Mouse (Mus musculus) CH12.LX (cell line): Measurements from ENCODE around the gene Gm21992.

Experiments used
- CTCF ChIP-seq, 2 experiments: IDR thresholded peaks in 1 of 2; conservative IDR thresholded peaks in 1 of 2; 2 replicates each; pipeline ENCODE4 v1.5.1; 2011 to 2012; ENCODE audit warnings: low read depth in 2 of 2, low read length in 2 of 2, improper control_type of control experiment in 1 of 2, inconsistent platforms in 1 of 2, mild to moderate bottlenecking in 1 of 2, moderate library complexity in 1 of 2
- GABPA ChIP-seq: IDR thresholded peaks from 2 replicates; pipeline ENCODE4 v1.6.1; 2012; ENCODE audit warnings: low read depth, low read length, improper control_type of control experiment, inconsistent platforms; ENCODE audit not compliant: insufficient replicate concordance
- HCFC1 ChIP-seq: IDR thresholded peaks from 2 replicates; pipeline ENCODE4 v1.6.1; 2012; ENCODE audit warnings: low read depth, mild to moderate bottlenecking, inconsistent platforms, low read length, improper control_type of control experiment
- NELFE ChIP-seq: IDR thresholded peaks from 2 replicates; pipeline ENCODE4 v1.6.1; 2011; ENCODE audit warnings: low read depth, low read length, improper control_type of control experiment
- ZNF384 ChIP-seq: IDR thresholded peaks from 2 replicates; pipeline ENCODE4 v1.6.1; 2012; ENCODE audit warnings: low read depth, low read length, improper control_type of control experiment, inconsistent platforms

- TF ChIP-seq GABPA (no peak), NELFE (no peak), HCFC1 (no peak), CTCF (conservative IDR thresholded peaks at IDR 0.05 in 1 of 2, IDR thresholded peaks at IDR 0.05 in 1 of 2; ENCODE audit: low read depth in 2 of 2, low read length in 2 of 2) (no peak), ZNF384 (no peak)
These were observed 31.2 kb upstream of the Gm21992 start for GRCm38 (mm10) chr19:4842611-4843010.
